Mouse (Mus musculus) heart, postnatal 14 days (tissue): ENCODE measurements around the gene Zfp36l1. TPM values are rescaled to one million over a fixed set of nuclear protein-coding genes. Genes with fewer than 3 reads are reported as not detected.
A peak's percentile ranks its signal among the peaks of the same experiment; 100 is the strongest.

Experiments used
- DNase-seq, 2 experiments: peaks; one replicate each; pipeline ENCODE4 v3.0.0; 2021 to 2022
- intact Hi-C: fragments of 180-260 bp; cut with DNase I; formaldehyde crosslinking; loops from one replicate; pipeline ENCODE4 v1.15.1; 2025
- total RNA-seq, 2 experiments: library from RNA; stranded (reverse); gene quantifications; 2 replicates each; pipeline ENCODE4 v1.2.3; 2021

The Zfp36l1 gene
- total RNA-seq, 2 experiments from 2014 or later = 97.5 to 98.7 TPM

DNA sequence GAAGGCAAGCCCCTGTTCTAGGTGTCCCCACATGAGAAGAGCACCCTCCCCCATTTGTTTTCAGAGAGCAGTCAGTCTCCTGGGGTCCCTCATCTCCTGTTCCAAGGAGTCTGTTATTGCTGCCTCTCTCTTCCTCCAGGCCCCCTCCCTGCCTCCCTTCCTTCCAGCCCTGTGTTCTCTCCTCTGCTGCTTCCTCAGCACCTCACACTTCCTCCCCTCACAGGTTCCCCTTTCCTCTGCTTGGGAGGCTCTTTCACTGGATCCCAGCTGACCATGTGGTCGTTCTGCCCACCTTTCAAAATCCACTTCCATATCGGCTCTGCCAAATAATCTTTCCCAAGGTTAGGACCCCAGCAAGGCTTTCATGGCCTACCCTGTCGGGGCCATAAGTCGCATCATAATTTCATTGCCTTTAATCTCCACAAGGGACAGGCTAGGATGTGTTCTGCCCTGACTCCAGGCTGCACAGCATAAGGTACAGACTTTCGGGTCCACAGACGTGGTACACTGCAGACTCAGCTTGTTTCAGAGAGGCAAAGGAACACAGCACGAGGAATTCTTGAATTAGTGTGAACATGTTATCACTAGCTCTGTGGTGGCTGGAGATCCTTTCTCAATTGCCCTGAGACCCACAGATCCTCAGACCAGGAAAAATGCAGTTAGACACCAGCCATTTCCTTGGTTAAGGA is 29.5 kb downstream of the Zfp36l1 start:
- intact Hi-C loops = loop anchor here (2.0 kb wide), 1 partner anchor 18 kb away; no protein-coding TSS in a partner anchor
- no peak for DNase-seq

DNA sequence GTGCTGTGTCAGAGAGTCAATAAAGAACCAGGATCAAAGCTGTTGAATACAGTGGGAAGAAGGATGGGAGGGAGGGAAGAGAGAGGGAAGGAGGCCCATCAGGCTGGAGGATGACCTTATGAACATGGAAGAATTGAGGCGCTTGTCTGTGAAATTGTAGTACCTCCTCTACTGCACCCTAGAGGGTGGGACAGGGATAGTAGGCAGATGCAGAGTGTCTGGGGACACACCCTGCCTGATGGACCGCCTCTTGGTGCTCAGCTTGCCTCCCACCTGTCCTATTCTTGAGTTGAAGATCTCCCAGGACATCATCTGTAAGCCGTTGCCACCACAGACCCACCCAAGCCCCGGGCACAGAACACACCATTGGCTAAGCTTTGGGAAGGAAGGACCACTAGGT is 30.1 kb downstream of the Zfp36l1 start:
- no peak for DNase-seq
- intact Hi-C loops = loop anchor here (2.0 kb wide), 1 partner anchor 18 kb away; no protein-coding TSS in a partner anchor

DNA sequence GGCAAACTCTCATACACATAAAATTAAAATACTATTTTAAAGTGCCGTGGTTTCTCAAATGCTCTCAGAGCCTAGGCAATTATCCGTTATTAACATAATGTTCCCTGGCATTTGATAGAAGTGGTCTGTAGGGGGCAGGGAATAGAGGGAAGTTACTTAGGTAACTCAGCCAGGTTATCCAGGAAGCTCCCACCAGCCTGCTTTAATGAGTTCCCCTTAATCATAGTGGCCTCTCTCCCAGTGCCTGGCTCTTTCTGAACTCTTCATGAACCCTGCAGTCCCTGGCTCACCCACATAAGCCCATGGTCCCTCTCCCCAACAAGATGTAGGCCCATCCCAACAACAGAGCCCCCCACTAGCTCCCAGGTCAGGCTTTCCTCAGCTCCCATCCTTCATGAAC is 31.4 kb downstream of the Zfp36l1 start:
- DNase-seq = no peak
- intact Hi-C loops = no loop called here

DNA sequence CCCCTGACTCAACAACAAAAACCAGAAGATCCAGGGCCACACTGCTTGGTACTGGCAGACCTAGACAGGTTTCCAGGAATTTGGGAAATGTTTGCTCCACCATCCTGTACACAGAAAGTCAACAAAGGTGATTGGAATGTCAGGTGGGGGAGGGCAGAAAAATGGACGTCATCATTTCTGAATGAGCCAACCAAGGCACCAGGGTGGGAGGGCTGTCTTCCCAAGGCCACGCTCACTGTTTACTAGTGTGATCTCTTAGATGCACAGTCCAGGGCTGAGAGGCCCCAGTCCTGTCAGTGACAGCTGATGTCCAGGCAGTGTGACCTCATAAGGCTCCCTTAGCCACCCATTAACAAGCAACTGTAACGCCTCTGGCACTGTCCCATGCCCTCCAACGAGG is 32.9 kb downstream of the Zfp36l1 start:
- intact Hi-C loops = no loop called here
- no peak for DNase-seq

DNA sequence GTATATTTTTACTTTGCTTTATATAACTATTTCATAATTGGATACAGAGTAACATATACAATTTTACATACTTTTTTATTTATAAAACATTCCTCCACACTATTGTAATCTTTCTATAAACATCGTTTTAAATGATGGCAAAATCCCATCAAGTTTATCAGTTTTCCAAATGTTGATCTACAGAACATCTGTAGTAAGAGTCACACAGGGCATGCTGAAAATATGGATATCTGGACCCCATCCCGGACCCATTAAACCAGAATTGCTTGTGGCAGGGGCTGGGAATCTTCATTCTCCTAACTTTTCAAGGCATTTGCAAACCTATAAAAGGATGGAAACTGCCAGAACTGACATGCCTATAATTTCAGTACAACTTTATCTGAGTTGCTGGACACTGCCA is 38.5 kb downstream of the Zfp36l1 start:
- DNase-seq = no peak
- intact Hi-C loops = no loop called here

DNA sequence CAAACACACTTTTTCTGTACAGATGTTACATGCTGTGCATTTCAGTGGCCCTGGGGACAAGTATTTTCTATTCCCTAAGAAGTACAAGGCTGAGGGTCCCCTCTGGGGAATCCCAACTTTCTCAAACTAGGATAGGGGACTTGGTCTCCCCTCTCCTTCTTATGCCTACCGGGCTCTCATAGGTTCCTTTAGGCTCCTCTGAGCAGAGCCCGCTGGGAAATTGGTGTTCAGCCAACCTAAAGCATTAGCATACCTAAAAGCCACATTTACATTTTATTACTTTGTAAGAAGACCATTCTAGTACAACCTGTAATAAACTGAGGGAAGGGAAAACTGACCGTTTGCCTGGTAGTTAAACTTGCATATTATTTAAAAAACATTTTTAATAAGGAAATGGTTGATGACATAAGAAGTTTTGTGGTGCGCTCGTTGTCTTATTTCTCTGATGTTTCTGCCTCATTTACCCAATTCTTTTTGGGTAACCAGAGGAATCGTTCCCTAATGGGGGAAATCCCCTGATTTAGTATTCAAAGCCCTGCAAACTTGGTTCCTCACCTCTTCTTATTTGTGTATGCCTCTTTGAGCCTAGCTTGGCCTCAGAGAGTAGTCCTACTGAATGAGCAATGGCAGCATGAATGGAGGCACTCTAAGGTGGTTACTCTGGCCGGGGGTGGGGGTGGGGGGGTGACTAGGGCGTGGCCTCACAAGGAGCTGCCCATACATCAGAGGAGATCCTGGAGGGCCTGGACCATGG is 42.1 kb downstream of the Zfp36l1 start:
- intact Hi-C loops = no loop called here
- no peak for DNase-seq

DNA sequence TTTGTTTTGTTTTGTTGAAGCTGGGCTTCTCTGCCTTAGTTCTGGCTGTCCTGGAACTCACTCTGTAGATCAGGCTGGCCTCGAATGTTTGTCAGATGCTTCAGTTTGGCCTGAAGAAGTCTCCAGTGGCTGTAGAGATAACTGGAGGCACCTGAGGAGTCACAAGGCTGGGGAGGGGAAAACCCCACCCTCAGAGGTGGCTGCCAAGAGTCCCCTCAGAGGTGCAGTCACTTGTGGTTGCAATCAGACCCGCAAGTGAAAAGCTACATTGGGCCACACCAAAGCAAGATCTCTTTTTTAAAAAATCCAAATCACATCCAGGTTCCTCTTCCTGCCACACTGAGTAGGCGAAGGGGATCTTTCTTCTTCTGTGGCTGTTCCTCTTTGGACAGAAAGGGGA is 43.8 kb downstream of the Zfp36l1 start:
- no peak for DNase-seq
- intact Hi-C loops = no loop called here

DNA sequence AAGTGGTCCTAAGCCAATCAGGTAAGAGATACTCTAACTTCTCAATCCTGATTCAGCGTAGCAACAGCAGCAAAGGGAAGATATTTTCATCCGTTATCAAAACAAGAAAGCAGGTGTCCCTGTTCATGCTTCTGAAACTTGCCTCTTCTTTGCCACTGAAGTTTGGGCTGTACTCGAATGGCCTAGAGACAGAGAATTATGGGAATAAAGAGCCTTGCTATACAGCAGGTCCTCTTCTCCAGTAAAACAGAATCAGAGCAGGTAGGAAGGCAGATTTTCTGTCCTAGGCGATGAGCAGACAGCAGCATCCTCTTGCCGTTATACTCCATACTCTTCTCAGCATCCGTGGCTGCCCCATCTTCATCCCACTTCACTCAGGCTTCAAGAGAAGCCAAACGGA is 44.8 kb downstream of the Zfp36l1 start:
- intact Hi-C loops = no loop called here
- no peak for DNase-seq

DNA sequence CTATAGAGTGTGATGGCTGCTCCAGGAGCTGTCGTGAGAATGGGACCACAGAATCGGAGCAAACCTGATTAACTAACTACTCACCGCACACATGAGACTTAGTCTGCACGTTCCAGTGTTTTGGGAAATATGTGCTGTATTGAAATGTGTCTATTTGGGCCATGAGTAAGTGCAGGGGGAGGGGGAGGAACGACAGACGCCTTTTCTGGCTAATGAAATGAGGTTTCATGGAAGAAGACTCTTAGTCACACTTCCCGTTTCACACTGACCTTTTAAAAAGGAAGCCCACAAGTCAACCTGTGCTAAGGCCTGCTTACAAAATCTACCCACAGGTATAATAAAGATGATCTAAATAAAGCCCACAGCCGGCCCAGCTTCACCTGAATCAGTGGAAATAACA is 47.8 kb downstream of the Zfp36l1 start:
- intact Hi-C loops = loop anchor here (2.0 kb wide), 1 partner anchor 18 kb away; no protein-coding TSS in a partner anchor

DNA sequence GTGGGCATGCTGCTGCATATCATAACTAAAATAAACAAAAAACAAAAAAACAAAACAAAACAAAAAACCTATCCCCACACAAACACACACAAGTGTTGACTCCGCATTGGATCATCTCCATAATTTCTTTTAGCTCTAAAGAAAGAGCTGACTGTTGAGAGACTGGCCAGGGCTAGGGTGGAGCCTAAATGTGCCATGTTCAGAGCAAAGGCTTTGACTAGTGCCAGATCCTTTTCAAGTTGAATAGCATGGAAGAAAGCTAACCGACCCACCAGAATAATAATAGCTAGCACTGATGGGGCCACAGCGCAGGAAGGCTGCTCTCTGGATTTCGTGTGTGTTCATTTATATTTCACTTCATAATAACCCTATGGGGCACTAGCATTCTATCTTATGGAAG is 48.5 kb downstream of the Zfp36l1 start:
- no peak for DNase-seq
- intact Hi-C loops = loop anchor here (2.0 to 5.0 kb wide), 3 partner anchors 18 to 142 kb away; no protein-coding TSS in a partner anchor

More for the DNA sequence above, 47.8 kb downstream of the Zfp36l1 start:
- DNase-seq = no peak

DNA sequence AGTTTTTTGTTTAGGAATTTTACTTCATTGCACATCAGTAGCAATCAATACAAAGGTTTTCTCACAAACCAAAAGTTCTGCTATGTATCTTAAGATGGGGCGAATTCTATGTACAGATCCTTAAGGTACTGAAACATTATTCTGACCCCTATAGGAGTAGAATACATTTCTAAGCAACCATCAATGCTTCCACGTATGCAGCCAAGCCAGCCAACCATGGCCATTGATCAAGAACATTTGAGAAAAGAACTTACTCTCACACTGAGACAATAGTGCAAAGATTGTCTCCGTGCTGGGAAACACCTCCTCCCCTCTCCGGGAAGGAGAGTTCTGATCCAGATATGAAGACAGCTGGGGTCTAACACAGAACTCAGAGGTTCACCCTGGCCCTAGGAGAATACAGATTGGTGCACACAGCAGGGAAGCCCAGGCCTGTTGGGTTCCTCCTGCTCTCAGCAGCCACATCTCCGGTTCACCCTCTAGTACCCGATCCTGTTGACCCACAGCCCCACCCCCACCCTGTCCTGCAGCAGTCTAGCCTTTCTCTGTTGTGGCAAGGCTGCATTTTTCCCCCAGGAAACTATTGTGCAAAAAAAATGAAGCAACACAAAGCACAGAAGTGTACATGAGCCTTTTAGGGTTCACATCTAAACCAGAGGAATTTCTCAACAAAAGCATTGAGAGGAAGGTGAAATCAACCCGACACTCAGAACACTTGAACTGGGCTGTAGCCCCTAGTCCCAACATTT is 49.2 kb downstream of the Zfp36l1 start:
- DNase-seq = no peak
- intact Hi-C loops = loop anchor here (2.0 to 5.0 kb wide), 3 partner anchors 19 to 141 kb away; no protein-coding TSS in a partner anchor

DNA sequence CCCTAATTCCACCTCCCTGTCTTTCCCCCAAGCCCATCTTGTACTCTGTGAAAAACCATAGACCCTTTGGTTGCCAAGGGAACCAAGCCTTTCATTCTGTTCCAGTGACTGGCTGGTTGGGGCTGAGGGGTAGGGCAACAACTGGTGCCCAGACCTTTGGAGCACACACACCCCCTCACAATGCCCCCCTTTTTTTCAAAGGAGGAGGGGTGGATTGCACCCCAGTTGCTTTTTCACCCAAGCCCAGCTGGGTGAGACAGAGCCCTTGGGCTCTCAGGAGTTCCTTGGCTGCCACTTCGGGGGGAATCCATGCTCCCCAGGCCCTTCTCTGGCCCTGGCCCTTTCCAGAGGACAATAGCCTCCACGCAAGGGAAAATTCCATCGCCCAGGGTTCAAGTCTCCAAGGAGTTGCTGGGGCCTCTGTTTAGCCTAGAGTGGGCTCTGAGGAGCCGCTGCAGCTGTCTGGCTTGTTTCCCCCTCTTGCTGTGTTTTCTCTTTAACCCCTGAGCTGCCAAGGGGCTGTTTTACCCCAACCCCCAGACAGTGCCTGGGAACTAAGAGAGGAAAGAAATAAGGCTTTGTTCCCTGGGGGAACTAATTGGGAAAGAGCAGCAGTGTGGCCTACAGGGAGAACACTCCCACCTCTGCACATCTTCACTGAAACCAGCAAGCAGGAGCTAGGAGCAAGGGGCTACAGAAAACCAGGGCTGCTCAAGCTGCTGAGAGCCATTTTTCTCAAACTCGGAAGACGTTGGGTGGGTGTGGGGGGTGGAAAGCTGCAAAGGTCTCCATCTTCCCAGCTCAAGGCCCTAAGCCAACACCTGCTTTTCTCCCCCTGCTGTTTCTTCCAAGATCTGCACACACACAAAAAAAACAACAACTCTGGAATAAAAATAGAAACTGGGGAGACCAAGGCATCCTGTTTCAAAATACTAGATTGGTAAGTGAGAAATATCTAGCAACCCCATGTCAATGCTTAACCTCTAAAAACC is 50.1 kb downstream of the Zfp36l1 start:
- DNase-seq = peak; percentile 37 to 54
- intact Hi-C loops = loop anchor here (5.0 kb wide), 2 partner anchors 75 to 140 kb away; no protein-coding TSS in a partner anchor

DNA sequence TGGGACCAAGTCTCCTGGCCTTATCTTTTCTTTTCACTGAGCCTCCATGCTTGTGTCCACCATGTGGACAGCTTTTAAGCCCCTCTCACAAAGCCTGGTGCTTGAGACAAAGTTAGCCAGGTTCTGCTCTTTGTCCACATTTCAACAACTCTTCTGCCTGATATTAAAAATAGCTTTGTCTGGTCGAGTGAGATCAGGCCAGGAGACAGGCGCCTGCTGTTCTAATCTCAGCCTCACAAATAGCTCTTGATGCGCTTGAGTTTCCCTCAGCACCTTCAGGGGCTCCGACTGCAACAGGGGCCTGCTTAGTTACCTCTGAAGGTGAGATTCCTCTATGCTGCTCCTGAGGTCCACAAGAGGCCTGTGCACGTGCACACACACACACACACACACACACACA is 51.0 kb downstream of the Zfp36l1 start:
- intact Hi-C loops = loop anchor here (5.0 kb wide), 2 partner anchors 75 to 140 kb away; no protein-coding TSS in a partner anchor
- DNase-seq = peak in 1 of 2 experiments; percentile 38

DNA sequence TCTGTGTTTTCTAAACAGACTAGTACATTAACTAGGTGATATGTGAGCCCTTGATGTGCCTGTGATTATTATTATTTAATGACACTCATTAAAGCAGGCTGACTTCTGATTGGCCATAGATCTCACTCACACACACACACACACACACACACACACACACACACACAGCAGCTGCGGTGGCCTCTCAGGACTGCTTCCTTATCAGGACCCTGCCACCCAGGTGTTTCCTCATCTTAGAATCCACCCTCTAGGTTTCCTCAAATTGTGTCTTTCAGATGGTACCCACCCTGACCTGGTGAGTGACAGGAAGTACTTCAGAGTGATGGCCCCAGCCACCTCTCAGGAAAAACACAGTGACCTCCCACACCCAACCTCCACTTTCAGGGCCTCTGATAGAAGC is 52.0 kb downstream of the Zfp36l1 start:
- DNase-seq = peak; percentile 22 to 25
- intact Hi-C loops = loop anchor here (5.0 kb wide), 2 partner anchors 74 to 139 kb away; no protein-coding TSS in a partner anchor

DNA sequence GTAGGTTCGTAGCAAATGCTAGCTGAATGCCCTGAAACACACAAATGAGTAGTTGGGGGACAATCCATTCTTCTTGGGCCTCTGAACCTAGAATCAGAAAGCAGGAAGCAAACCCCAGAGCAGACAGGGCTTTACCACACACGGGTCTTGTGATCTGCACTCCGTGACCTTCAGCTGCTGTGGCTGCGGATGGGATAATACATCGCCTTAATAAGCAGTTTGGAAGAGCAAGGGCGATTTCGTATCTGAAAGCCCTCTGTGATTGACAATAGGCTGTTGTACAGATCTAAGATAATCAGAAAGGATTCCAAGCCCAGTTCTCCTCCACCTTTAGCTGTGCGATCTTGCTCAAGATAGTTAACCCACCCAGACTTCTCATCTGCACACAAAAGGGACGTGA is 52.5 kb downstream of the Zfp36l1 start:
- intact Hi-C loops = loop anchor here (5.0 kb wide), 2 partner anchors 73 to 138 kb away; no protein-coding TSS in a partner anchor
- no peak for DNase-seq

DNA sequence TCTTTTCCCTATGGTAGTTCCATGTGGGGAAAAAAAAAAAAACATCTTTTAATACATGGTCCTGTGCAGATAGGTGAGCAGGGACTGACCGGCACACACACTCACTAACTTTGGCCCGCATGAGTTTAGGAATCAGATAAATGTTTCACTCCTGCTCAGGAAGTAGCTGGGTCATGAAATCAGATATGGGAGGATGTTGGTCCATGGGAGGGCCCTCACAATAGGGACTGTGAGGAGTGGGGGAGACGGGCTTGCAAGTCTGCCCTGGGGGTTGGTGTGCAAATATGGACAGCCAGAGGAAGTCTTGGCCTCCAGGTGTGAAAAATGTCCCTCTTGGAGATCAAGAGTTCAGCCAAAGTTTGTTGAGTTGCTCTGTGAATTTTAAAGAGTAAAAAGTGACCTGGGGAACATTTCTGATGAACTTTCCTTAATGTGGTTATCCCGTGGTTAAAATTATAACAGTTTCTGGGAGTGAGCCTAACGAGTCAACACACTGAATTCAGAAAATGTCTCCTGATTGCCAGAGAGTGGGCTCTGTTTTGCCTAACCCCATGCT is 53.0 kb downstream of the Zfp36l1 start:
- DNase-seq = no peak
- intact Hi-C loops = loop anchor here (5.0 kb wide), 2 partner anchors 73 to 138 kb away; no protein-coding TSS in a partner anchor
